Mouse (Mus musculus) MEL (cell line): ENCODE measurements at regions not wholly inside any gene's neighbourhood (a gene's known extent, or its start where the extent isn't known, plus 50 kb on each side); places are given as distances from the start of the nearest gene placed in this dataset.

ENCODE experiments used
- DNase-seq: peaks from one replicate; pipeline ENCODE4 v3.0.0; 2011; ENCODE audit warnings: low read depth, low spot score
- H3K27ac ChIP-seq: 2 replicates; pipeline ENCODE4 v1.5.1; 2012; ENCODE audit warnings: low read depth, mild to moderate bottlenecking, control low read depth, low read length, moderate library complexity; ENCODE audit not compliant: control insufficient read depth
- H3K27me3 ChIP-seq, 2 experiments: fragments of 150-350 bp in 1 of 2; sonication (generic) in 1 of 2; 2 replicates each; pipeline ENCODE4 v1.6.1; 2012; ENCODE audit warnings: low read length in 2 of 2, mild to moderate bottlenecking in 2 of 2, improper control_type of control experiment in 1 of 2, moderate library complexity in 1 of 2; ENCODE audit not compliant: insufficient read depth in 2 of 2, control insufficient read depth in 1 of 2
- H3K36me3 ChIP-seq, 2 experiments: 2 replicates each; pipeline ENCODE4 v1.6.1; 2012 to 2014; ENCODE audit warnings: low read length in 2 of 2, improper control_type of control experiment in 1 of 2, inconsistent platforms in 1 of 2, mild to moderate bottlenecking in 1 of 2; ENCODE audit not compliant: insufficient read depth in 2 of 2, control insufficient read depth in 1 of 2
- H3K4me1 ChIP-seq, 2 experiments: fragments of 150-350 bp in 1 of 2; sonication (generic) in 1 of 2; 2 replicates each; pipeline ENCODE4 v1.6.1; 2012; ENCODE audit warnings: low read length in 2 of 2, improper control_type of control experiment in 1 of 2, mild to moderate bottlenecking in 1 of 2; ENCODE audit not compliant: insufficient read depth in 2 of 2, control insufficient read depth in 1 of 2
- H3K4me3 ChIP-seq, 2 experiments: fragments of 150-350 bp in 1 of 2; sonication (generic) in 1 of 2; 2 replicates each; pipeline ENCODE4 v1.5.1; 2012; ENCODE audit warnings: low read depth in 2 of 2, low read length in 2 of 2, mild to moderate bottlenecking in 2 of 2, moderate library complexity in 2 of 2, control low read depth in 1 of 2, improper control_type of control experiment in 1 of 2; ENCODE audit not compliant: control insufficient read depth in 1 of 2, insufficient read depth in 1 of 2
- H3K79me2 ChIP-seq: 2 replicates; pipeline ENCODE4 v1.6.1; 2012; ENCODE audit warnings: mild to moderate bottlenecking, low read length, moderate library complexity; ENCODE audit not compliant: control insufficient read depth, poor library complexity, insufficient read depth
- H3K9ac ChIP-seq: 2 replicates; pipeline ENCODE4 v1.6.1; 2012; ENCODE audit warnings: low read depth, mild to moderate bottlenecking, control low read depth, low read length, moderate library complexity; ENCODE audit not compliant: control insufficient read depth, poor library complexity, severe bottlenecking
- H3K9me3 ChIP-seq: fragments of 150-350 bp; sonication (generic); replicated peaks from 2 replicates; pipeline ENCODE4 v1.6.1; 2012; ENCODE audit warnings: mild to moderate bottlenecking, low read length, improper control_type of control experiment, moderate library complexity; ENCODE audit not compliant: insufficient read depth
- BHLHE40 ChIP-seq: IDR thresholded peaks from 2 replicates; pipeline ENCODE4 v1.6.1; 2012; ENCODE audit warnings: low read depth, mild to moderate bottlenecking, inconsistent platforms, low read length, improper control_type of control experiment, borderline replicate concordance
- CTCF ChIP-seq, 3 experiments: IDR thresholded peaks in 2 of 3; conservative IDR thresholded peaks in 1 of 3; 2 replicates each; pipeline ENCODE4 v1.5.1; 2011 to 2012; ENCODE audit warnings: low read length in 3 of 3, low read depth in 2 of 3, mild to moderate bottlenecking in 2 of 3, improper control_type of control experiment in 1 of 3, inconsistent platforms in 1 of 3, mixed read lengths in 1 of 3, moderate library complexity in 1 of 3; ENCODE audit not compliant: control insufficient read depth in 1 of 3, insufficient read depth in 1 of 3, poor library complexity in 1 of 3, severe bottlenecking in 1 of 3
- ELF1 ChIP-seq: IDR thresholded peaks from 2 replicates; pipeline ENCODE4 v1.6.1; 2014; ENCODE audit warnings: low read depth, mild to moderate bottlenecking, inconsistent platforms, low read length, improper control_type of control experiment, moderate library complexity
- ETS1 ChIP-seq: IDR thresholded peaks from 2 replicates; pipeline ENCODE4 v1.6.1; 2012; ENCODE audit warnings: low read depth, mild to moderate bottlenecking, inconsistent platforms, low read length, improper control_type of control experiment, moderate library complexity
- GABPA ChIP-seq: IDR thresholded peaks from 2 replicates; pipeline ENCODE4 v1.6.1; 2012; ENCODE audit warnings: low read depth, mild to moderate bottlenecking, inconsistent platforms, low read length, improper control_type of control experiment, moderate library complexity
- HCFC1 ChIP-seq: IDR thresholded peaks from 2 replicates; pipeline ENCODE4 v1.6.1; 2012; ENCODE audit warnings: low read depth, mild to moderate bottlenecking, inconsistent platforms, low read length, improper control_type of control experiment, moderate library complexity
- JUND ChIP-seq: IDR thresholded peaks from 2 replicates; pipeline ENCODE4 v1.6.1; 2011; ENCODE audit warnings: low read depth, mild to moderate bottlenecking, improper control_type of control experiment, low read length
- KAT2A ChIP-seq: conservative IDR thresholded peaks from 2 replicates; pipeline ENCODE4 v1.6.1; 2012; ENCODE audit warnings: low read depth, low read length, improper control_type of control experiment, inconsistent platforms
- MAFK ChIP-seq: IDR thresholded peaks from 2 replicates; pipeline ENCODE4 v1.6.1; 2011; ENCODE audit warnings: low read depth, mild to moderate bottlenecking, low read length, improper control_type of control experiment, borderline replicate concordance
- MAX ChIP-seq: IDR thresholded peaks from 2 replicates; pipeline ENCODE4 v1.6.1; 2011; ENCODE audit warnings: low read length, improper control_type of control experiment
- MXI1 ChIP-seq: IDR thresholded peaks from 2 replicates; pipeline ENCODE4 v1.6.1; 2011; ENCODE audit warnings: mild to moderate bottlenecking, low read depth, low read length, improper control_type of control experiment
- MYB ChIP-seq: IDR thresholded peaks from 2 replicates; pipeline ENCODE4 v1.6.1; 2011; ENCODE audit warnings: mild to moderate bottlenecking, low read depth, low read length, improper control_type of control experiment
- MYC ChIP-seq: IDR thresholded peaks from 2 replicates; pipeline ENCODE4 v1.6.1; 2011; ENCODE audit warnings: low read depth, mild to moderate bottlenecking, low read length, improper control_type of control experiment, moderate library complexity
- NELFE ChIP-seq: IDR thresholded peaks from 2 replicates; pipeline ENCODE4 v1.6.1; 2011; ENCODE audit warnings: low read depth, low read length, improper control_type of control experiment
- NRF1 ChIP-seq: IDR thresholded peaks from 2 replicates; pipeline ENCODE4 v1.6.1; 2014; ENCODE audit warnings: low read depth, mild to moderate bottlenecking, inconsistent platforms, low read length, improper control_type of control experiment, moderate library complexity; ENCODE audit not compliant: poor library complexity, insufficient read depth, severe bottlenecking
- POLR2AphosphoS2 ChIP-seq: IDR thresholded peaks from 2 replicates; pipeline ENCODE4 v1.6.1; 2011; ENCODE audit warnings: low read length, improper control_type of control experiment
- POLR2AphosphoS5 ChIP-seq: IDR thresholded peaks from 2 replicates; pipeline ENCODE4 v1.6.1; 2012; ENCODE audit warnings: low read depth, borderline replicate concordance, mild to moderate bottlenecking, inconsistent platforms, low read length, moderate library complexity, mixed read lengths
- RCOR1 ChIP-seq: IDR thresholded peaks from 2 replicates; pipeline ENCODE4 v1.6.1; 2012; ENCODE audit warnings: low read depth, mild to moderate bottlenecking, inconsistent platforms, low read length, improper control_type of control experiment
- TBP ChIP-seq: IDR thresholded peaks from 2 replicates; pipeline ENCODE4 v1.8.0; 2011; ENCODE audit warnings: low read depth, low read length, improper control_type of control experiment
- TCF12 ChIP-seq: IDR thresholded peaks from 2 replicates; pipeline ENCODE4 v1.6.1; 2014; ENCODE audit warnings: low read depth, mild to moderate bottlenecking, inconsistent platforms, low read length, improper control_type of control experiment, moderate library complexity
- UBTF ChIP-seq: IDR thresholded peaks from 2 replicates; pipeline ENCODE4 v1.6.1; 2012; ENCODE audit warnings: low read depth, mild to moderate bottlenecking, inconsistent platforms, low read length, improper control_type of control experiment, moderate library complexity, borderline replicate concordance; ENCODE audit not compliant: insufficient read depth
- USF2 ChIP-seq, 2 experiments: IDR thresholded peaks; 2 replicates each; pipeline ENCODE4 v1.6.1; 2011 to 2012; ENCODE audit warnings: improper control_type of control experiment in 2 of 2, low read length in 2 of 2, borderline replicate concordance in 1 of 2, inconsistent platforms in 1 of 2, low read depth in 1 of 2, mild to moderate bottlenecking in 1 of 2; ENCODE audit not compliant: insufficient read depth in 1 of 2
- ZC3H11A ChIP-seq: IDR thresholded peaks from 2 replicates; pipeline ENCODE4 v1.6.1; 2012; ENCODE audit warnings: low read depth, mild to moderate bottlenecking, inconsistent platforms, low read length, improper control_type of control experiment
- ZKSCAN1 ChIP-seq: IDR thresholded peaks from 2 replicates; pipeline ENCODE4 v1.6.1; 2012; ENCODE audit warnings: low read depth, mild to moderate bottlenecking, inconsistent platforms, low read length, improper control_type of control experiment, moderate library complexity
- ZMIZ1 ChIP-seq: IDR thresholded peaks from 2 replicates; pipeline ENCODE4 v1.6.1; 2012; ENCODE audit warnings: low read depth, mild to moderate bottlenecking, inconsistent platforms, low read length, improper control_type of control experiment, moderate library complexity

- H3K4me1 ChIP-seq, result no peaks in the 10 kb centered on the region
- H3K4me3 ChIP-seq, result no peak overlapping the region
- no peak for DNase-seq
- H3K36me3 ChIP-seq, result no peaks in the 10 kb centered on the region
- no peak for TF ChIP-seq BHLHE40
- no peak for TF ChIP-seq NRF1
- no peak for TF ChIP-seq ETS1
- TF ChIP-seq JUND, result no peak
- no peak for TF ChIP-seq USF2 (IDR thresholded peaks at IDR 0.05; ENCODE audit: borderline replicate concordance in 1 of 2, insufficient read depth in 1 of 2, low read depth in 1 of 2, low read length in 2 of 2)
- TF ChIP-seq TCF12, result no peak
- TF ChIP-seq RCOR1, result no peak
- no peak for TF ChIP-seq ZMIZ1
- TF ChIP-seq MYB, result no peak
- TF ChIP-seq ELF1, result no peak
- no peak for TF ChIP-seq HCFC1
- TF ChIP-seq MAFK, result no peak
- no peak for TF ChIP-seq MXI1
- TF ChIP-seq MAX, result no peak
- no peak for TF ChIP-seq NELFE
- TF ChIP-seq GABPA, result no peak
- no peak for TF ChIP-seq ZC3H11A
- TF ChIP-seq UBTF, result no peak
- H3K27me3 ChIP-seq, result no peaks in the 10 kb centered on the region
- H3K9ac ChIP-seq, result no peak overlapping the region
- no peaks in the 10 kb centered on the region for H3K79me2 ChIP-seq
- no peaks in the 10 kb centered on the region for H3K9me3 ChIP-seq
- H3K27ac ChIP-seq, result no peak overlapping the region
Observed at GRCm38 (mm10) chr6:138873610-138874009, 215.3 kb upstream of the Igbp1b start.

GRCm38 (mm10) chr6:138872495-138873415 lies 214.4 kb upstream of the Igbp1b start:
- Histone ChIP-seq H3K36me3 (no peaks in the 10 kb centered on the region), H3K79me2 (no peaks in the 10 kb centered on the region), H3K4me3 (no peak overlapping the region), H3K27me3 (no peaks in the 10 kb centered on the region), H3K27ac (no peak overlapping the region), H3K9me3 (no peaks in the 10 kb centered on the region), H3K4me1 (no peaks in the 10 kb centered on the region), H3K9ac (no peak overlapping the region)
- TF ChIP-seq MYC (no peak), ZKSCAN1 (no peak), RCOR1 (no peak), ZC3H11A (no peak), ELF1 (no peak), TBP (no peak), CTCF (IDR thresholded peaks at IDR 0.05 in 2 of 3, conservative IDR thresholded peaks at IDR 0.05 in 1 of 3; ENCODE audit: control insufficient read depth in 1 of 3, insufficient read depth in 1 of 3, low read depth in 2 of 3, low read length in 3 of 3, poor library complexity in 1 of 3, severe bottlenecking in 1 of 3) (no peak), POLR2AphosphoS5 (no peak), USF2 (IDR thresholded peaks at IDR 0.05; ENCODE audit: borderline replicate concordance in 1 of 2, insufficient read depth in 1 of 2, low read depth in 1 of 2, low read length in 2 of 2) (no peak), KAT2A (no peak), POLR2AphosphoS2 (no peak), GABPA (no peak), ETS1 (no peak)
- DNase-seq, result no peak
